Mouse (Mus musculus) cerebellum, adult (tissue): ENCODE results near the gene Fcgr1.

Experiments used
- ATAC-seq: cut with Nextera tagmentation; 2 replicates; pipeline ENCODE4 v1.9.2; 2017; ENCODE audit warnings: mild to moderate bottlenecking, moderate library complexity, mixed read lengths; ENCODE audit not compliant: insufficient number of reproducible peaks, low FRiP score, low TSS enrichment

Fcgr1 gene

DNA sequence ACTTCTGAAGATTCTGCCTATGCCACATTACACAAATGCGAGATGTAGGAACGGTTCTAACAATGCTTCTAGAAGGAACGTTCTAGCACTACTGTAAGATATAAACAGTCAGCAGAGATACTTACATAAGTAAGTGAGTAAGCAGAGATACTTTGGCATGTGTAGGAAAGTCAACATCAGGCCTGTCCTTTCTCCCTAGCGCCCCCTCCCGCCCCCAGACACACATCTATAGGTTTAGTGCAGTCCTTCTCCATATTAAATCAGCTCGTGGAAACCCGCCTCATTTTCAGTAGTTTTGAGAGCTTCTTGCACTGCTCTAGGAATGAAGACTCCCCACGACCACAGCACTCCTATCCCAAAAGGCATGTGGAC lies 16.4 kb downstream of the Fcgr1 start:
- ATAC-seq, result no peak

GRCm38 (mm10) chr3:96273591-96274465 lies 19.9 kb downstream of the Fcgr1 start:
- no peak for ATAC-seq

DNA sequence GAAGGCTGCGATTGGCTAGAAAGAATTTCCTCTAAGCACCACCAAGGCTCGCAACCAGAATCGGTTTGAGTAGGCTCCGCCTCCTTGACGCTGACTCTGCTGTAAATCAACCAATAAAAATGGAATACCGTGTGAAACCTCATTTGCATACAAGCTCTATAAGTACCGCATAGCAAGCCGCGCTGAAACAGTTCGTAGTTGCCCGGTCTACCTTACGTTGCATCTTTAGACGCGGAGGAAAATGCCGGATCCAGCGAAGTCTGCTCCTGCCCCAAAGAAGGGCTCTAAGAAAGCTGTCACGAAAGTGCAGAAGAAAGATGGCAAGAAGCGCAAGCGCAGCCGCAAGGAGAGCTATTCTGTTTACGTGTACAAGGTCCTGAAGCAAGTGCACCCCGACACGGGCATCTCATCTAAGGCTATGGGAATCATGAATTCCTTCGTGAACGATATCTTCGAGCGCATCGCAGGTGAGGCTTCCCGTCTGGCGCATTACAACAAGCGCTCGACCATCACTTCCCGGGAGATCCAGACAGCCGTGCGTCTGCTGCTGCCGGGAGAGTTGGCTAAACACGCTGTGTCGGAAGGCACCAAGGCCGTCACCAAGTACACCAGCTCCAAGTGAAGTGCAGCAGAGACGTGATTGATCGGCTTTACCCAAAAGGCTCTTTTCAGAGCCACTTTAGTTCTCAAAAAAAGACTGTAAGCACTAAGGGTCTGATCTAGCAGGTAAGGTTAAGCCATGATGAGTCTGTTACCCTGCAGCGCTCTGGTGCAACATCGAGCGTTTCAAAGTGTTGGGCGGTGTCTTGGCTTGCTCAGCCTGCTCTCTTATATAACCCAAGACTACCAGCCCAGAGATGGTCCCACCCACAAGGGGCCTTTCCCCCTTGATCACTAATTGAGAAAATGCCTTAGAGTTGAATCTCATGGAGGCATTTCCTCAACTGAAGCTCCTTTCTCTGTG lies 24.0 kb downstream of the Fcgr1 start, which contains the start of gene Hist2h2bb:
Gene Hist2h2bb (plus strand): TSS at position 242 of the 964 bp plus-strand sequence.
- ATAC-seq, result peak; percentile 97

DNA sequence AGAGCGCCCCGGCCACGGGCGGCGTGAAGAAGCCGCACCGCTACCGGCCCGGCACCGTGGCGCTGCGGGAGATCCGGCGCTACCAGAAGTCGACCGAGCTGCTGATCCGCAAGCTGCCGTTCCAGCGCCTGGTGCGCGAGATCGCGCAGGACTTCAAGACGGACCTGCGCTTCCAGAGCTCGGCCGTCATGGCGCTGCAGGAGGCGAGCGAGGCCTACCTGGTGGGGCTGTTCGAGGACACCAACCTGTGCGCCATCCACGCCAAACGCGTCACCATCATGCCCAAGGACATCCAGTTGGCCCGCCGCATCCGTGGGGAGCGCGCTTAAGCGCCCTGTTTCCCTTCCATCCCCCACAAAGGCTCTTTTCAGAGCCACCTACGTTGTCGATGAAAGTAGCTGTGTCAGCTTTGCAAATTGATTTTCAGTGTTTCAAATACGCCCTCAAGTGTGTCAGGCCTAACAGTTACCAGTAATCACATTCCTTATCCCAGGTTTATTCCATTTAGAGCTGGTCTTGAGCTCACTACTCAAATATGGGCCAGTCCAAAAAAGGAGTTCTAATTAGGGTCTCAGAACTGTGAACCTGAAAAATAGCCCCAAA lies 24.9 kb downstream of the Fcgr1 start:
- ATAC-seq, result peak; percentile 5; the same call in 1 of the 2 replicates

GRCm38 (mm10) chr3:96268051-96268775 lies 25.6 kb downstream of the Fcgr1 start, which contains the start of gene Hist2h3b:
TSS of gene Hist2h3b (plus strand) at chr3:96268654.
- peak; percentile 77 for ATAC-seq

DNA sequence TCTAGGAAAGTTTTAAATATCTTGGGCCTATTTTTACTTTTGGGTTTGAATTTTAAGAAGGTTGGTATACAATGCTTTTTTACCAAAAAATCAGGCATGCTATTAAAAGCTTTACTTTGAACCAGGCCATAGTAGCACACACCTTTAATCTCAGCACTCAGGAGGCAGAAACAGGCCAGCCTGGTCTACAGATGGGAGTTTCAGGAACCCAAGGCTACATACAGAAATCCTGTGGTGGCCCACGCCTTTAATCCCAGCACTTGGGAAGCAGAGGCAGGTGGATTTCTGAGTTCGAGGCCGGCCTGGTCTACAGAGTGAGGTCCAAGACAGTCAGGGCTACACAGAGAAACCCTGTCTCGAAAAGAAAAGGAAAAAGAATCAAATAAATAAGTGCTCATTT lies 26.2 kb downstream of the Fcgr1 start:
- ATAC-seq, result no peak

DNA sequence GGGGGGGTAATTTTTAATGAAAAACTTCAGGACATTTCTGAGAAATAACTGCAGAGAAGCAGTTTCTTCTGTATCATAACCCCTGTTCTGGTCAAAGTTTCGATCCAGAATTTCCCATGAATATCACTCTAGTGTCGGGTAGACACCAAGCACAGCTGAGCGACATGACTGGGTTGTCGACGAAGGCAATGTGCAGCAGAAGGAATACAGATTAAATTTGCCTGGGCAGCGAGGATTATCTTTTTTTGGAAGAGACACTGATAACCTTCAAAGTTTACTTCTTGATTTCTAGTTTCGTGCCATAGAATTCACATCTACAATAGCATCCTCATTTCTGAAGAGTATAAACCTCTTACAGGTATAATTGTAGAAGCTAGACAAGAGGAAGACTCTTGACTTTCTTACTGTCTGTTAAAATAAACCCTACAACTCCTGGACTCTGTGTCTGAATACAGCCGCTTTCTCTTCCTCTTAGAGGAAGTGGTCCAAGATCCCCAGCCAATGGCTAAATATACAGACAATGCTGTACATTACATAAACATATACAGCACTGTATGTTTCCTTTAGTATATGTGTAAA lies 27.5 kb downstream of the Fcgr1 start:
- ATAC-seq, result no peak

- no peak for ATAC-seq
These were observed 29.3 kb downstream of the Fcgr1 start for GRCm38 (mm10) chr3:96264404-96264949.

DNA sequence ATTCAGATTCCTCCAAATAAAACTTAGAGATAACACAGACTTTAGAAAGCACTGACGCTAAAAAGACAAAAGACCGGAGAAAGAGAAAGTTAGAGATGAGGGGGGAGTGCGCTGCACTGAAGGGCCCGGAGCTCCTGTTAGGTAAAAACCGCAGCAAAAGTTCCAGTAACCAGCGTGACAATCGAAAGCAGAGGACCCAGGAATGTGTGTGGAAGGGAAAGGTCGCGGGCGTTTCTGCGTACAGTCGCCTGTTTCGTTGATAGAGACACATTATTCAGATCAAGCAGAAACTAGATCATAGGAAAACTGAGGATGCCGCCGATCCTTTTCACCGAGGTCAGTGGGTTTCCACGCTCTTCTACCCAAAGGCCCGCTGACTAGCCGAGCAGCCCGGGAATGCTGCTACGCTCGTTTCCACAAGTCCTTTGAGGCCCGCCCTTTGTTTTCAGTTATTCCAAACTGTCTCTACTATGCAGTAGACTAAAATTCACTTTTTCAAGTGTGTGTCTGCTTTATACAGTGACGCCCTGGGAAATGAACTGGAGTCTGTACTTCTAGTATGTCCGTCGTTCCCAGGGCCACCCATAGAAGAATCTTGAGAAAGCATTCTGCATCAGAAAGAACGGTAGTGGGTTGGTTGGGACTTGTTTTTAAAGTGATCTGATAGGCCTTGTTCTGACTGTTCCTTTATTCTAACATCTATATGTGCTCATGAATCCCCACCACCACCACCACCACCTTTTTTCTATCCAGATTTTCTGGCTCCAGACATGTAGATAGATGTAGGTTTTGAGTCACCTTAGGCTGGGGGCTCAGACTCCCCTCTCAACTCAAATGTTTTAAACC lies 30.0 kb downstream of the Fcgr1 start:
- ATAC-seq, result 0 out of 2 replicates have a peak, but pooled peaks have one; percentile 1

- ATAC-seq, result peak; percentile 82
These were observed 30.7 kb downstream of the Fcgr1 start, which contains the start of gene Hist2h4 for GRCm38 (mm10) chr3:96262979-96263550. TSS of gene Hist2h4 (minus strand) at chr3:96263311.

DNA sequence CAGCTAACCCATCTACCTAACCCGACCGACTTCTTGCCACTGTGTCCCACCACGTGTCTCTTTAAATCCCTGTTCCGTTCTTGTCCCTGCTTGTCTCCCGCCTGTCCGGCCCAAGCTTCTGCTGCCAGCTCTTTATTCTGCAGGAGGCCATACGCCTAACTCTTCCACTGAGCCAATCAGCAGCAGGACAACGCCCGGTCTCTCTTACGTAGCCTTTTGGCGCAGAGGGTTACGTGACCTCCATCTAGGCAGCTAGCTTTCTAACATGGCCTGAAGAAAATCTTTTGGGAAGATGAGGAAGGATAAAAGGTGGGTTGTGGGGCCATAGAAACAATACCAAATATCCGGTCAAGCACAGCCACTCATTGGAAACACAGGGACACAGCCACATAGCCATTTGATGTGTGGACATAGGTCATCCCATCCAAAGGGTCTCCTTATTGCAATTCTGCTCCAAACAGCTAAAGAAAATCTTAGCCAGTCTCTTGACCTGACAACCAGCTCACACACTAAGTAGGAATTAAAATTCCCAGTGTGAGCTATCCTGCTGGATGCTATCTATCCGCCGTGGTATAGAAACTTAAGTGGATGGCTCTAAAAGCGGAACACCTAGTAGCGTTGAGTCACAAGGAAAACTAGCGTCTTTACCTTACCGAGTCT lies 31.4 kb downstream of the Fcgr1 start:
- peak; percentile 86 for ATAC-seq

GRCm38 (mm10) chr3:96261623-96262022 lies 32.1 kb downstream of the Fcgr1 start:
- ATAC-seq, result no peak

DNA sequence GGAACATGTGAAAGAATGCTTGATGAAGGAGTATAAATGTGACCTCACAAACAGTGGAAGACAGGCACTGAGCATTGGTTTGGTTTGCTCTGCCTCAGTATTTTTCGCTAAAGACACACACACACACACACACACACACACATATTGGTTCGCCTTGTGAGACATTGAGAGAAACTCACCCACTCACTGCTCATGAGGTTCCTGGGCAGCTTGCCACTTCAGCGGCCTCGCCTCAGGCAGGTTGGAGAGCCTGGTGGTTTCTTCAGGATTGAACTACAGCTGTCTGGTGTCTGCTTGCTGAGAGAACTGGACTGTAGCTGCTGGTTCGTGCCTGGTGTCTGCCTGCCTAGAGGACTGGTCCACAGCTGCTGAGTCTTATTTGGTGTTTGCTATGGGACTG lies 33.5 kb downstream of the Fcgr1 start:
- ATAC-seq, result no peak

- no peak for ATAC-seq
These were observed 36.6 kb downstream of the Fcgr1 start for GRCm38 (mm10) chr3:96257190-96257589.

DNA sequence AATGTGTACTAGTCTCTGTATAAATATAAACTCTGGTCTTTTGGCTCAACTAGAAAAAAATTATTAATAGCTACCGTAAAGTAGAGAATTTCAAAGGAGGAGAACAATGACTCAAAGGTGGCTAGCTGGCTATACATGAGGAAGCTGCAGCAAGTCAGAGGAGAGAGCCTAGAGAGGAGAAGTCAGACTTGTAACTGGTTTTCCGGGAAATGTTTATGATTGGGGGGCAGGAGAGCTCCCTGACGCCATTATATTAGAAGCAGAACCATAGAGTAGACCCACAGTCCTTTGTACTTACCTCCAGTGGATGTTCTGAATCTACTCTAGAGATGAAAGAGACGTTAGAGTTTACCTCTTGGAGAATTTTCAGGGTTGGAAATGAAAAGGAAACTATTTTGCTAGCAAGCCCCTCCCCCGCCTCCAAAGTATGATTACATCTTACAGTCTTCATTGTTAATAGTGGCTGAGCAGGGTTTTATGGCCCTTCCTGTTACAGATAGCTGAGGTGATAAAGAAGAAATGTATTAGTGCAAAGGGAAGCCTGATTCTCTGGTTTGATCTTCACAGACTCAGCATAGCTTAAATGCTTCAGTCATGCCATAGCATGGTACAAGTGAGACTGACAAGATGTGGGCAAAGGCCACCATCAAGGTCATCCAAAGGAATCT lies 37.7 kb downstream of the Fcgr1 start:
- ATAC-seq, result no peak

- ATAC-seq, result no peak
These were observed 39.0 kb downstream of the Fcgr1 start for GRCm38 (mm10) chr3:96254683-96255355.
